Mouse (Mus musculus): ENCODE results near the gene Nid1. TPM values are rescaled to one million over a fixed set of nuclear protein-coding genes. Genes with fewer than 3 reads are reported as not detected.
A peak's percentile ranks its signal among the peaks of the same experiment; 100 is the strongest.
"Not testable (repeated sequence)": the region's sequence is repeated elsewhere in the genome, so short reads cannot be mapped to it uniquely, and the experiment has no call there.

The Nid1 gene
- 10 to 100 TPM; 30.1 to 33.5 TPM for total RNA-seq (2021)
- long read RNA-seq, experiment 1, full-length matches to known transcripts: 5 of 8 reads
- long read RNA-seq, experiment 1, partial matches to known transcripts: 3 of 8 reads
- long read RNA-seq, experiment 1, other reads (novel, unspliced or antisense): 0 of 8 reads
- long read RNA-seq, experiment 2, full-length matches to known transcripts: 2 of 6 reads
- long read RNA-seq, experiment 2, partial matches to known transcripts: 3 of 6 reads
- long read RNA-seq, experiment 2, other reads (novel, unspliced or antisense): 1 of 6 reads

DNA sequence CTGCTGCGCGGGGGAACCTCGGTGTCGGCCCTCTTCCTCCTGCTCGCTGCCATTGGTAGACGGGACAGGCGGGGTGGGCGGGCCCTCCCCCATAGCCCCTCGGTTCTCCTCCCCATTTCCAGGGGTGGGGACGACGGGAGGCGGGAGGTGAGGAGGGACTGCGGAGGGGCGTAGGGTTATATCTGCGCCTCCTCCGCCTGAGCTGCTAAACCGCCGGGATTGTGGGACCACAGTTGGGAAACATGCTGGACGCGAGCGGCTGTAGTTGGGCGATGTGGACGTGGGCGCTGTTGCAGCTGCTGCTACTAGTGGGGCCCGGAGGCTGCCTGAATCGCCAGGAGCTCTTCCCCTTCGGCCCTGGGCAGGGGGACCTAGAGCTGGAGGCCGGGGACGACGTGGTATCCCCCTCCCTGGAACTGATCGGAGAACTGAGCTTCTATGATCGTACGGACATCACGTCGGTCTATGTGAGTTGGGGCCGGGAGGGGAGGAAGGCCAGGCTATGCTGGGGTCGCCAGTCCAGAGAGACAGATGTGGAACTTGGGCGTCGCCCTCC, at the start of gene Nid1:
Nid1 (plus strand) TSS at position 92 of the 556 bp plus-strand sequence.
- peak; percentile 21 for DNase-seq (ENCODE audit: low spot score)

DNA sequence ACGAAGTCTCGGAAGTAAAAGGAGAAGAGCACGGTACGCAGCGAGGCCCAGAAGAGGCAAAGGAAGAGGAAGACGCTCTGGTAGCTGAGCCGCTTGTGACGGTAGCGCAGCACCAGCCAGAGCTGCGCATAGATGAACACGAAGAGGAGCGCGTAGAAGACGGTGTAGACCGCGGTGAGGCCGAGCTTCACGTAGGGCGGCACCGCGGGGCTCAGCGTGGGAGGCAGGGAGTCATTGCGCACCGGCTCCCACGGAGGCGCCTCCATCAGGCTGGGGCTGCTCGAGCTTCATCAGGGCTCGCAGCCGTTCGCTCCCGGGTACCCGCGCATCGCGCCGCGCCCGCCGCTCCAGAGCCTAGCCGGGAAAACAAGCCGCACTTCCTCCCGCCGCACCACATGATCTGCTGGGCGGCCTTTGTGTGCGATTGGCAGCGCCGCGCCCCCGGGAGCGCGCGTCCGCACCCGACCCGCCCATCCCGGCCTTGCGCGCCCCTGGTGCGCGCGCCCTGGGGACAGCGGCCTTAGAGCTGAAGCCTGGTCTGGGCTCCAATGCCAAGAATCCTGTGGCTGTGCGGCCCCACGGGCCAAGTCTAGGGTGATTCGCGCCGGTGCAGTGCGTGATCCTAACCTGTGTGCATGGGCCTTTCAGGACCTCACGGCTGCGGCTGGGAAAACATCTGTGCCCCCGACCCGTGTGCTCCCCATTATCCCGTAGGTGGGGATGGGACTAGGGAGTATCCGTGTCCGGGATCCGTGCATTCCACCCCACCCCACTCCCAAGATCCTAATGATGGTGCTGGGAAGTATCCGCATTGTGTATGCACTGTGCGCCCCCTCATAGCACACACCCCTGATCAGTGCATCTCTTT, 43.9 kb upstream of the Nid1 start, which contains the start of gene Gpr137b:
Gpr137b (minus strand) TSS at position 787 of the 868 bp plus-strand sequence.
- peak; percentile 26 for DNase-seq (ENCODE audit: low spot score)

DNA sequence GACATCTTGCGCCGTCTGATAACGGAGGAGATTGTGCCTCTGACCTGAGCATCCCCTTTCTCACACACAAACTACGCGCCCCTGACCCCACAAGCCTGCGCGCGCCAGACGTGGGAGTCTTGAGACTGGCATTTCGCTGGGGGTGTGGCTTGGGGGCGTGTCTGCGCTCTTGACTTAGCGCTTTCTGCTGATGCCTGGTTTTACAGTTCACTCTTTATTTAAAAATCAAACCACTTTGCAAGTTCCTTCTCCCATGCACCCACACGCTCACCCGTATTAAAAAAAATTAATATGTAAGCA, 43.3 kb upstream of the Nid1 start:
- not testable (repeated sequence) for DNase-seq (ENCODE audit: low spot score)

DNA sequence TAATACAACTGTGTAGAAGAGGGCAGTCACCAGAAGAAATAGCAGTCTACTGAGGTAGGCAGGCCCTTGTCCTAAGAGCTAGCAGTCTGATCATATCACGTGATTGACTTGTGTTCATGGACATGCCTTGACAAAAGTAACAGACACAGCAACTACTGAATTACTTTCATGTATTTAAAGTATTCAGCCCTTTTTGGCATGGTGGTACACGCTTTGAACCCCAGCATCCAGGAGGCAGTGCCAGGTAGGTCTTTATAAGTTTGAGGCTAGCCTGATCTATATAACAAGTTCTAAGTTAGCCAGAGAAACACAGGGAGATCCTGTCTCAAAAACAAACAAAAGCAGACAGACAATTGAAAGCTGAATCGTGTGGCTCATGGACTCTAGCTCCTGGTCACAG, 36.5 kb upstream of the Nid1 start:
- DNase-seq (ENCODE audit: low spot score): not testable (repeated sequence)

DNA sequence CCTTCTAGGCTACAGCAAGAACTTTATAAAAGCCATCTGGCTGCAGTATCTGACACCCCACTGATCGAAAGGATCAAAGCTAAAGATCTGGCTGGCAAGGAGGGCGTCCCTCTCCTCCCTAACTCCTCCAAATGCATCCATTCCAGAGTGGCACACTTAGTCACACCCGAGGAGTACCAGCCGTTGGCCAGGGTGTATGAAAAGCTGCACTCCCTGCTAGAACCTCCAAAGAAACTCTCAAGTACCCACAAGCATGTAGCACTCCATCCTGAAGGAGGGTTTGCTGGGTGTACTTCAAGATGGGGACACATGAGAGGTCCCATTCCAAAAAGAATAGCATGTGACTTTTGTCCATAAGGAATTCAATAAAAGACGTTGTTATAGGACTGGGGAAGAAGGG, 34.5 kb upstream of the Nid1 start:
- DNase-seq (ENCODE audit: low spot score): not testable (repeated sequence)

DNA sequence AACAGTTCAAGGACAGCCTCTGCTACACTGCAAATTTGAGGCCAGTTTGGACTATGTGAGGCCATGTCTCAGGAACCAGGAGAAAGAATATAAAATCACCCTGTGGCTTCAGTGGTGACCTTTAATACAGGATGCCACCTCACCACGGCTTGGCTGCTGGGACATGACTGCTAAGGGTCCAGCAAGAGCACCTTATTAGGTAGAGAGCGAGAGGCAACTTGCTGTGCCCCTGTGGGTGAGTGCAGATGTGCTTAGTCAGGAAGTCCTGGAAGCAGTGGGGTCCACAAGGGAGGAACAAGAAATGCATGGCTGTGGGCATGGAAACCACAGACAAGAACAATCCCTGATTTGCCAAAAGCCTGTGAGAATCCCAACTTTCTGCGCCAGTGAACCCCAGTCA, 34.0 kb upstream of the Nid1 start:
- DNase-seq (ENCODE audit: low spot score): not testable (repeated sequence)

DNA sequence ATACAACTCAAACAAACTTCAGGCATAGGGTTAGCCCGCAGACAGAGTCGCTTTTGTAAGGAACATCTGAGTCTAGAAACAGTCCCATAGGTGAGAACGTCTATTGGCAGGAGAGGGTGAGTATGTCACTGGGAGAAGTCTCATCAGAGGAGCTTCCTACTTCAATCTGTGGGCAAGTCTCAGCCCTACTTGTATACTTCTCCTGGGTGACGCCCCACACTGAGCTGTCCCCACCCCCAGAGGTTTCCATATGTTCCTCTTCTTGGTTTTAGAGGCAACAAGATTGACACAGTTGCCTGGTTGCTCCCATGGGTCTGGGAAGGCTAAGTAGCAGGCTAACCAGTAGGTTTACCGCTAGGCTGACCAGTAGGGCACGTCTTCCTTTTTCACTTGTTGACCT, 33.5 kb upstream of the Nid1 start:
- DNase-seq (ENCODE audit: low spot score): not testable (repeated sequence)

DNA sequence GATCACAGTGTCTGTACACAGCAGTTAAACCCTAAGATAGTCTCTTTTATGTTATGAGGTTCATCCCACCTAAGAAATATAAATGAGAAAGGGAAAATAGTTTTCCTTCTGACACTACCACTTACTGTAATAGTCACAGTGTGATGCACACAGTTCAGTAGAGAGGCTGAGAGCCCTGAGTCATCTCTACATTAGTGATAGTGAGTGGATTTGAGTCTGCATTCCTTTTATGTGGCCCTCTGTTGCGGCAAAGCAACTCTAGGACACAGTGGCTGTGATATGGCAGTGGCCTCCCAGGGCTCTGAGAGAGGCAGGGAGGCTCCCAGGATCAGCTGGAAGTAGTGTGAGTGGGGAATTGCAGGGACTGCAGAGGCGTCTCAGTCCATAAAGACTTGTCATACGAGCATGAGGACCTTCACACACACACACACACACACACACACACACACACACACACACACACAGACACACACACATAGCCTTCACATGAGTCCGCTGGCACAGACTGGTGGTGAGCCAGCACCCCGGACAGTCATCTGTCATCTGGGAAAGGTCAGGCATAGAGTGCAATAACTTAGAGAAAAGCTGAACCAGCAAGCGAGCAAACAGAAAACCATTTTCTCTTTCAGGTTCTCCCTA, 32.7 kb upstream of the Nid1 start:
- DNase-seq (ENCODE audit: low spot score): not testable (repeated sequence)

DNA sequence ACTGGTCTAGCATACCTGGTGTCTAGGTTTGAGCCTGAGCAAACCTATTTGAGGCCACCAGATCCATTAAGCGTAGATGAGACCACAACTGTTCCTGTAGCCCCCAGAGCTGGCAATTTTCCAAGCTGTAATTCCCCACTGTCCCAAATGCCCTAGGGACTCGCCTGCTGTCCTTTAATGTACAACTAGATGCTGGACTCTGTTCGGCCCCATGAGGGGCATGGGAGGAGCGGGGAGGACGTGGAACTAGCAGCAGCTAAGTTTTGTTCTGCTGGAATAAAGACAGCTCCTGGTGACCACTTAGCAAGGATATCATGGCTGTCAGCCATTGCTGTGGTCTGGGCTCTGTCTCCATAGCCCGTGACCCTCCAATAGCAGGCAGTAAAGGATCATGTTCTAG, 31.8 kb upstream of the Nid1 start:
- DNase-seq (ENCODE audit: low spot score): not testable (repeated sequence)

DNA sequence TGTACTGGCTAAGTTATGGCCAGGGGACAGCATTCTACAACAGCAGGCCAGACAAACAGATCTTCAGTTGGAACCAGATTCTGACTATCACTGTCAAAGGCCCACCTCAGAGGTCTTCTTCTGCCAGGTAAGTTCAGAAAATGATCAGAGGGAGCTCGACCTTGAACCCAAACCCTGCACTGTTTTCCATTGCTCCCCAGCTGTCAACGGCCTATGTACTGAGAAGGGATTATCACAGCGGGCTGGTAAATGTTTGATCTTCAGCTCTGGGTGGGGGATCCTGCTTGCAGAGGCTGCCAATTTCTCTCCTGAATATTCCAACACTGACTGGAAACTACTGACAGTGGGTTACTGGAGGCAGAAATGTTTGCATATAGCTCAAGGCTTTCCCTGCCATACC, 23.1 kb upstream of the Nid1 start:
- DNase-seq (ENCODE audit: low spot score): no peak

DNA sequence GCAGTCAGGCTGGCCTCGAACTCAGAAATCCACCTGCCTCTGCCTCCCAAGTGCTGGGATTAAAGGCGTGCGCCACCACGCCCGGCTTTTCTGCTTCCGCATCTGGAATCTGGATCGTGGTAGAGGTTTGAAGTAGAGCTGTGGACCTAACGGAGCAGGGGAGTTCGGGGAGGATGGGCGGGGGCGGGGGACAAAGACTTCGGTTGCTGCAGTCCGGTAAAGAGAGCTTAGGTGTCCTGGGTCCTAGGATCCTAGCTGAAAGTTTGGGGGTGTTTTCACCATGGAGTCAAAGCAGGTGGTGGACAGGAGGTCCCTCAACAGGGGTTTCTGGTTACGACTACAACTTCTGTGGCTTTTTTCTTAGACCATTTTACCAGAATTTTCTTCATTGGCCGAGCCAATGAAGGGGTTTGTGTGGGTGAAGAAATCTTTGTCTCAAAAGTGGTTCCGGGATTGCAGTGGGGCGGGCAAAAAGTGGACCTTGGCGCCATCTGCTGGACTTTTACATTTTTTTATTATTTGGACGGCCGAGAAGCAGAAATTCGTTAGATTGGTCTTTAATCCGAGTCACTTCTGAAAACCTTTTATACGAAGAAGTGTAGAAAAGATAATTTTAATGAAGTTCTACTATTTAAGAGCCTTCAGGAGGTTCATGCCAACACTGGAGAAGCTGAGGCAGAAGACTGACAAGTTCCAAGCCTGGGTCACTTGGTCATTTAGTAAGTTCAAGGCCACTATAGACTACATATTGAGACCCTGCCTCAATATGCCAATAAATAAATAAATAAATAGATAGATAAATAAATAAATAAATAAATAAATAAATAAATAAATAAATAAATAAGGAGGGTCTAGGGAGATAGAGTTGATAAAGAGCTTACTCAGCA, 22.0 kb upstream of the Nid1 start:
- peak; percentile 49 for DNase-seq (ENCODE audit: low spot score)

DNA sequence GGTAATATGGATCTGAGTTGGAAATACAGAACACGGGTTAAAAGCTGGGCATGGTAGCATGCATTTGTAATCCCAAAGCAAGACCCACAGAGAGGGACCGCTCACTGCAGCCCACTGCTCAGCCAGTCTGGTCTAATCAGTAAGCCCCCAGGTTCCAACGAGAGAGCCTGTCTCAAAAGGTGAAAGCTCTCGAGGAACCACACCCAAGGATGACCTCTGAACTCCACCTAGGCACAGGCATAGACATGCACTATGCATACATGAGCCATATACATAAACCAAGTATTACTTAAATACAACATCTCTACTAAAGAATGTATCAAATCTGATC, 21.4 kb upstream of the Nid1 start:
- not testable (repeated sequence) for DNase-seq (ENCODE audit: low spot score)

DNA sequence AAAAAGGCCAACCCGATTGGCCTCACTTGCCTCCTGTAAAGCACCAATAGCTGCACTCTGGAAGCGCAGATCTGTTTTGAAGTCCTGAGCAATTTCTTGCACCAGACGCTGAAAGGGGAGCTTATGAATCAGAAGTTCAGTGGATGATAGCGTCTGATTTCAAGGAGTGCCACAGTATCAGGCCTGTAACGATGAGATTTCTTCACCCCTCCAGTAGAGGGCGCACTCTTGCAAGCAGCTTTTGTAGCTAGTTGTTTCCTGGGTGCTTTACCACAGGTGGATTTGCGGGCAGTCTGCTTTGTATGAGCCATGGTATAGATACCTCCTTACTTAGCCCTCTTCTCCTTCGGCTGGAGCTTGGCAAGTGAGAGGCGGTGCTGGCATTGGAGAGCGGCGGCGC, 18.5 kb upstream of the Nid1 start:
- not testable (repeated sequence) for DNase-seq (ENCODE audit: low spot score)

DNA sequence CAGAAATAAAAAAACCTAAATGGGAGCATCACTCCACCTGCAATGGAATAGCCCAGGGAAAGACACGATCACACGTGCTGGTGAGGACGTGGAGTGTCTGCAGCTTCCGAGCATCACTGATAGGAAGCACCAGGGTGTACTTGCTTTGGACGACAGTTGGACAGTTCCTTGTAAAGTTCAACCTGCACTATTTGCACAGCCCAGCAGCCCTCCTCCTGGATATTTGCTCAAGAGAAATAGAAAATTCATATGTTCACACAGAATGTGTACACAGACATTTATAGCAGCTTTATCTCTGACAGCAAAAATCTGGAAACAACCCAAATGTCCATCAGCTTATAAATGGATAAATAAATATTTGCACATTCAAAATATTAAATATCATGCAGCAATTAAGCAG, 14.1 kb upstream of the Nid1 start:
- not testable (repeated sequence) for DNase-seq (ENCODE audit: low spot score)

DNA sequence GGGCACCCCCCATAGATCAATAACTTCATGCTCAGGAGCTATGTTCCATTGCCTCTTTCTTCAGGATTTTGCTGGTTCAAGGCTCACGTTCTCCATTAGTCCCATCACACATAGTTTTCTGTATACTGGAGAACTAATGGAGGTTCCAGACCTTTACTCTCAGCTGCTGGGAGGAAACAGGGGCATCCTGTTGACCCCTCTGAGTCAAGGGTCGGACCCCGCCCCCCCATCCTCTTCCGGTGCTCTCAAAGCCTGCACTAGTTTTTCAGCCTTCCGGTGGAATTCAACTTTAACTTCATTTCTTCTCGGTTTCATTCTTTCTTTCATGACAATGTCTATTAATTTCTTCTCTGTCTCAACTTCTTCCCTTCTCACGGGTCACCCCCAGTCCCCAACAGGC, 1.2 kb upstream of the Nid1 start:
- not testable (repeated sequence) for DNase-seq (ENCODE audit: low spot score)

DNA sequence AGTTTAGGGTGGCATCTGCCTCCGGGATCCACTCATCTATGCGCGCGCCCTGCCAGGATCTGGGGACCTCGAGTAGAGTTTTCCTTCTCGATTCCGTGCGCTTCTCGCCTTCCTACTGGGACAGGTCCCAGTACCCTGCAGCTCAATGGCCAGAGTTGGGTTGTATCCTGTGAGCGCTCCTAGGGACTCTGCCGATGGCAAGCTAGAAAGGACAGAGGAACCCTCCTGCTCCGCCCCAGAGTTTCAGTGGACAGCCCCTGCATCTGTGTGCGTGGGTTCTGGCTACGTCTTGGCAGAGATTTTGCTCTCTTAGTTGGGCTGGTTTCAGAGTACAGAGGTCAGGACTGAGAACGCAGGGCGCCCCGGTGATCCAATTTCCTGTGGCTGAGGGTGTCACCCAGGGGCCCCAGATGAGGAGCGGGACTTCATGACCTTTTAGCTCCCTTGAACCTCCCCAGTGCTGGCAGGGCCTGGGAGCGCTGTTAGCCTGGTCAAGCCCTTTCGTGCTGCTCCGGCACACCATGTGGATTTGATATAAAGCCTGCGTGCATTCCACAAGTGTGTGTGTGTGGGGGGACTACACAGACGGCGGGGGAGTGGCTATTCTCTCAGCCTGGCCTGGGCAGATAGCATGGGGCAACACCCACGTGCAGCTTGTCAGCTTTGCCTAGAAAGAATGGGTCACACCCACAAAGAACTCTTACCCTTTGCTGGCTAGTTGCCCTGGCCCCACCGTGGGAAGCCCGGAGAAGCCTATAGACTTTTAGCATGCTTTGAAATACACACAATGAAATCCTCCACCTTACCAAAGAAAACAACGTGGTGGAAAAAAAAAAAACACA, 982 bp downstream of the Nid1 start:
- not testable (repeated sequence) for DNase-seq (ENCODE audit: low spot score)

DNA sequence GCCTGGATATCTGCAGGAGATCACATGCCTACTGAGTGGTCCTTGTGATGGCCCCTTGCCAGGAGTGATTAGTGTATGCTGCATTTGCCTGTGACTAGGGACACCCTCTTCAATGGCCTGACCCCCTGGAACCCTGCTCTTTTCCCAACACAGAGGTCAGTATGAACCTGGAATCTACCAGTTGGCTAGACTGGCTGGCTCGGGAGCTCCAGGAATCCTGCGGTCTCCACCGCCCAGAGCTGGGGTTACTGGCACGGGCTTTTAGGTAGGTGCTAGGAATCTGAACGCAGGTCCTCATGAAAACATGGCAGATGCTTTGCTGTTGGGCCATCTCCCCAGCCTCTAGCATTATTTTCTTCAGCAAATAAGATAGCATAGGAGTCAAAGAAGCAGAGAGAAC, 8.2 kb downstream of the Nid1 start:
- DNase-seq (ENCODE audit: low spot score): not testable (repeated sequence)

DNA sequence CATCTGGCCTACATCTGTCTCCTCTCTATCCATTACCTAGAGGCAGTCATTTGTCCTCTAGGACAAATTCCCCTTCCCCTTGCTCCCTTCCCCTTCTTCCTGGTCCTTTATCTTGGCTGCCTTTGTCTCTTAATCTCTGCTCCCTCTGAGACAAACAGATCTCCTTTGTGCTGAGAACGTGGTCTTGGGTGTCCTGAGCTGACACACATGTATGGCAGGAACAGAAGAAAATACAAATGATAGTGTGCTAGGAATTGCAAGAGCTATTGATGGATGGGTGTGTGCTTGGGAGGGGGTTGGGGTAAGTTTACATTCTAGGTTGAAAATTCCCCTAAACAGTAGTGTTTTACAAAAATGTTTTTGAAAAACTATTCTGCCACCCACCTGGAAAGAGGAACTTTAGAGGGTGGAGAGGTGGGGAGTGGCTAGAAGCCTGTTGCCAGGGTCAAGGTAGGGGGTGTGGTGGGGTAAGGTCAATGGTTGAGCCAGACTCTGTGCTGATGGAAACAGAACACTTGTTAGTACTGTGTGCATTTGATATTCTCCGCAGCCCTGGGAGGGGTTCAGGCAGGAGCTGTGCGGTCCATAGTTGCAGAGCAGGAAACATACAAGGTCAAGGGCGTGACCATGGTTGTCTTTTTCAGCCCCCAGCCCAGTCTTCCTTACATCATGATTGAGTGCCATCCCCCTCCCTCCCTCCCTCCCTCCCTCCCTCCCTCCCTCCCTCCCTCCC, 9.5 kb downstream of the Nid1 start:
- not testable (repeated sequence) for DNase-seq (ENCODE audit: low spot score)

DNA sequence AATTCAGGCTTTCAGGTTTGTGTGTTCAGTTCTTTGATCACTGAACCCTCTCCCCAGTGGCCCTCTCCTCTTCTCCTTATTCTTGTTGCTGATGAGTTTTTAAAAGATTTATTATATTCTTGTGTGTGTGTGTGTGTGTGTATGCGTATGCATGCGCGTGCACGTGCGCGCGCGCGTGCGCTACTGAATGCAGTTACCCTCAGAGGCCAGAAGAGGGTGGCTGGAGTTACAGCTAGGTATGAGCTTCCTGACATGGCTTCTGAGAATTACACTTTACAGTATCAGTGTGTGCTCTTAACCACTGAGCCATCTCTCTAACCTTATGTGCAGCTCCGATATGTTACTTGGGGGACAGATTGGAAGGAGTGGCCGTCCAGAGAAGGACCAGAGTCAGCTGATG, 12.6 kb downstream of the Nid1 start:
- DNase-seq (ENCODE audit: low spot score): not testable (repeated sequence)

All from gastrocnemius, adult 18-20 months (tissue).